Mouse (Mus musculus): ENCODE measurements around the gene Olfr1049. TPM values are rescaled to one million over a fixed set of nuclear protein-coding genes. Genes with fewer than 3 reads are reported as not detected.
"Not testable (repeated sequence)": the region's sequence is repeated elsewhere in the genome, so short reads cannot be mapped to it uniquely, and the experiment has no call there.

Olfr1049 gene
- polyA plus RNA-seq (2012): not detected in 2 replicates

DNA sequence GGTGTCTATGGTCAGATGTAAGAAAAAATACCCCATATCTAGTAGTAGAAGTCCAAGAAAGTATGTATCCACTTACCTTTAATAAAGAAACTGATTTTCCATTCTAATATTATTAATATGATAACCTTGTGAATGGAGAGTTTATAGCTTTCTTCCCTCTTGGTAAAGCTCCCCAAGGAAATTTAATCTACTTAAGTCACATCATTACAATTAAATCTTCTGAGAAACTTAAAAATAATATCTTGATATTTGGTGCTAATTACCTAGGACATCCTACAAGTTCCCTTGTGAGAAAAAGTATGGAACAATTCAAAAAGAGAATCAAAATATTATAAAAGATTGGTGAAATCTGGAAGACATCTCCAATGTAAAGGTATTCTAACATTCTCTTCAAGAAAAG lies at the start of gene Olfr1049:
Gene Olfr1049 (minus strand): TSS at position 101 of the 400 bp plus-strand sequence.
- TF ChIP-seq GATA1 (IDR thresholded peaks at IDR 0.05; ENCODE audit: low read length): not testable (repeated sequence)

DNA sequence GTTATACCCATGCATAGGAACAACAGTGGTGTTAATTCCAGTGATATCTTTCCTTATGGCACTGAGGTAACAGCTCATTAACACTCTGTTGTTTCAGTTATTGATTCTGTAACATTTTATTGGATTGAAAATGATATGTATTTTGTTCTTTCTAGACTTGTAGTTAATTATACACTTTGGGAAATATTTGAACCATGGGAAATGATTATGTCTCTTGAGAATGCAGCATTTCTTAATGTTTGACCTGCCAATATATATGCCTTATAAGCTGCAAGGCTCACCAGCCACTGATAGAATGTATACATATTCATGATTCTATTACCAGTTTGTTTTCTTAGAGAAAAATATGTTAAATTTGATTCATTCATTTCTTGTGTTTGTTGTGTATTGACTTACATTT lies 34.0 kb upstream of the Olfr1049 start, which contains the start of gene Olfr1052:
Gene Olfr1052 (plus strand): TSS at position 301 of the 400 bp plus-strand sequence.
- TF ChIP-seq GATA1 (IDR thresholded peaks at IDR 0.05; ENCODE audit: low read length): no peak

DNA sequence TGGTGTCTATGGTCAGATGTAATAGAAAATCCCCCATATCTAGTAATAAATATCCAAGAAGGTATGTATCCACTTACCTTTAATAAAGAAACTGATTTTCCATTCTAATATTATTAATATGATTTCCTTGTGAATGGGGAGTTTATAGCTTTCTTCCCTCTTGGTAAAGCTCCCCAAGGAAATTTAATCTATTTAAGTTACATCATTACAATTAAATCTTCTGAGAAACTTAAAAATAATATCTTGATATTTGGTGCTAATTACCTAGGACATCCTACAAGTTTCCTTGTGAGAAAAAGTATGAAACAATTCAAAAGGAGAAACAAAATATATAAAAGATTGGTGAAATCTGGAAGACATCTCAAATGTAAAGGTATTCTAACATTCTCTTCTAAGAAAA lies 20.9 kb upstream of the Olfr1049 start, which contains the start of gene Olfr1051:
Gene Olfr1051 (minus strand): TSS at position 101 of the 400 bp plus-strand sequence.
- TF ChIP-seq GATA1 (IDR thresholded peaks at IDR 0.05; ENCODE audit: low read length): not testable (repeated sequence)

DNA sequence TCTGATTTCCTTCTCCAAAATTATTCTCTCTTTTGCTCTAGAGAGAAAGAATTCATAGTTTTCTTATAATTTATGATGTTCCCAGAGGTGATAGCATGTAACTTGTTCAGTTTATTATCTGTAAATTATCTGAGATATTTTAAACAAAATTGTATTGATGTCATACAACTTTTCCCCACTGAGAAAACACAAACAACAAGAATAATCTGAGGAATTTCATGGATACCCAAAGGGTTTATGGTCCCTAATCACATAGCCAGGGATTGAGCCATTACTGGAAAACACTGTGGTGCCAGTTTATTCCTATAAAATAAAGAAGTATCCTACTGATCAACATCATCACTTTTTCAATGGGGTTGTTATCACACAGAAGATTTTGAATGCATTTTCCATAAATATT lies 17.9 kb downstream of the Olfr1049 start, which contains the start of gene Olfr1048:
Gene Olfr1048 (minus strand): TSS at position 101 of the 400 bp plus-strand sequence.
- no peak for TF ChIP-seq GATA1 (IDR thresholded peaks at IDR 0.05; ENCODE audit: low read length)

DNA sequence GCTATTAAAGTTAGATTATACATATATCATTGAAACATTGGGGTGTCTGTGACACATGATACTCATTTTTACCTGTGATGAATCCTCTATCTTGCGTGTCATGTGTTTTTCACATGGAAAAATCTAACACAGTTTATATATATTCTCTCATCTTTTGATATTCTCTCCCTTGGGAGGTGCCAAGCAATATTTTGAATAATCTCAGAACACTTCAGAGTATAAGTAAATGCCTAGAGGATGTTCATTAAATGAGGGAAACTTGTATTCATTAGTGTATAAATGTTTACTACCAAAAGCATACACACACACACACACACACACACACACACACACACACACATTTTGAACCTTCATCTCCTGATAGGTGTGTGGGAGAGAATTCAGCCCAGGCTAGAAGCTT lies 26.8 kb downstream of the Olfr1049 start, which contains the start of gene Olfr1047:
Gene Olfr1047 (minus strand): TSS at position 101 of the 400 bp plus-strand sequence.
- TF ChIP-seq GATA1 (IDR thresholded peaks at IDR 0.05; ENCODE audit: low read length): no peak

DNA sequence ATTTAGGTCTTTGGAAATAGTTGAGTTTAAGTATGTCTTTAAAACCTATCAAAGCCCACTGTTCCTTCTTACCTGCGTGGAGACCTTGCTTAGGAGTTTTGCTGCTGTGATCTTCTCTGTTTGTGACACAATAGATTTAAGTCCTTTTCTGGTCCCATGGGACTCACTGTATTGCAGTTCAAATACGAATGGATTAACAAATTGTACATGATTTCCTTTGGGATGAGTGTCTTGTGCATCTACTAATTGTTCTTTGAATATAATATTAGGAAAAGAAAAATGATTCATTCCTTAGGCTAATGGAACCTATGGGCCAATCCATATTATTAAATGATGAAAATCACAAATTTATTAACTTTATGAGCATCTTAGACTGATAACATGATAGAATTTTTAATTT lies 38.9 kb downstream of the Olfr1049 start, which contains the start of gene Olfr1046:
Gene Olfr1046 (minus strand): TSS at position 101 of the 400 bp plus-strand sequence.
- TF ChIP-seq GATA1 (IDR thresholded peaks at IDR 0.05; ENCODE audit: low read length): no peak

Other genes starting within 250 kb of the Olfr1049 start
- not detected in 2 replicates for gene Olfr1033, start 237.7 kb downstream of the Olfr1049 start, polyA plus RNA-seq (2012)
- gene Olfr1034, start 212.5 kb downstream of the Olfr1049 start, polyA plus RNA-seq (2012): not detected in 2 replicates
- not detected in 2 replicates for gene Olfr1036, start 184.3 kb downstream of the Olfr1049 start, polyA plus RNA-seq (2012)
- not detected in 2 replicates for gene Olfr1037, start 170.9 kb downstream of the Olfr1049 start, polyA plus RNA-seq (2012)
- gene Olfr1039, start 122.4 kb downstream of the Olfr1049 start, polyA plus RNA-seq (2012): not detected in 2 replicates
- not detected in 2 replicates for gene Olfr1040, start 111.6 kb downstream of the Olfr1049 start, polyA plus RNA-seq (2012)
- not detected in 2 replicates for gene Olfr1042, start 96.5 kb downstream of the Olfr1049 start, polyA plus RNA-seq (2012)
- gene Olfr1043, start 90.8 kb downstream of the Olfr1049 start, polyA plus RNA-seq (2012): not detected in 2 replicates
- not detected in 2 replicates for gene Olfr1044, start 80.5 kb downstream of the Olfr1049 start, polyA plus RNA-seq (2012)
- gene Olfr52, start 72.6 kb downstream of the Olfr1049 start, polyA plus RNA-seq (2012): not detected in 2 replicates
- gene Olfr1045, start 55.3 kb downstream of the Olfr1049 start, polyA plus RNA-seq (2012): not detected in 2 replicates
- gene Olfr1046, start 39.0 kb downstream of the Olfr1049 start, polyA plus RNA-seq (2012): not detected in 2 replicates
- gene Olfr1047, start 26.9 kb downstream of the Olfr1049 start, polyA plus RNA-seq (2012): not detected in 2 replicates
- not detected in 2 replicates for gene Olfr1048, start 18.0 kb downstream of the Olfr1049 start, polyA plus RNA-seq (2012)
- gene Olfr1051, start 20.8 kb upstream of the Olfr1049 start, polyA plus RNA-seq (2012): not detected in 2 replicates
- gene Olfr1052, start 34.1 kb upstream of the Olfr1049 start, polyA plus RNA-seq (2012): not detected in 2 replicates
- gene Olfr1053, start 57.0 kb upstream of the Olfr1049 start, polyA plus RNA-seq (2012): not detected in 2 replicates
- not detected in 2 replicates for gene Olfr1054, start 77.1 kb upstream of the Olfr1049 start, polyA plus RNA-seq (2012)
- not detected in 2 replicates for gene Olfr1055, start 92.0 kb upstream of the Olfr1049 start, polyA plus RNA-seq (2012)
- gene Olfr1056, start 104.1 kb upstream of the Olfr1049 start, polyA plus RNA-seq (2012): not detected in 2 replicates
- not detected in 2 replicates for gene Olfr1057, start 120.1 kb upstream of the Olfr1049 start, polyA plus RNA-seq (2012)
- not detected in 2 replicates for gene Olfr1058, start 130.2 kb upstream of the Olfr1049 start, polyA plus RNA-seq (2012)
- not detected in 2 replicates for gene Olfr1061, start 155.7 kb upstream of the Olfr1049 start, polyA plus RNA-seq (2012)
- not detected in 2 replicates for gene Olfr1062, start 168.4 kb upstream of the Olfr1049 start, polyA plus RNA-seq (2012)
- not detected in 2 replicates for gene Olfr1065, start 192.3 kb upstream of the Olfr1049 start, polyA plus RNA-seq (2012)
- gene Olfr1066, start 197.9 kb upstream of the Olfr1049 start, polyA plus RNA-seq (2012): not detected in 2 replicates
- gene Olfr228, start 229.1 kb upstream of the Olfr1049 start, polyA plus RNA-seq (2012): not detected in 2 replicates